Mouse (Mus musculus): ENCODE measurements around the gene Gstp3.

Gstp3 gene

DNA sequence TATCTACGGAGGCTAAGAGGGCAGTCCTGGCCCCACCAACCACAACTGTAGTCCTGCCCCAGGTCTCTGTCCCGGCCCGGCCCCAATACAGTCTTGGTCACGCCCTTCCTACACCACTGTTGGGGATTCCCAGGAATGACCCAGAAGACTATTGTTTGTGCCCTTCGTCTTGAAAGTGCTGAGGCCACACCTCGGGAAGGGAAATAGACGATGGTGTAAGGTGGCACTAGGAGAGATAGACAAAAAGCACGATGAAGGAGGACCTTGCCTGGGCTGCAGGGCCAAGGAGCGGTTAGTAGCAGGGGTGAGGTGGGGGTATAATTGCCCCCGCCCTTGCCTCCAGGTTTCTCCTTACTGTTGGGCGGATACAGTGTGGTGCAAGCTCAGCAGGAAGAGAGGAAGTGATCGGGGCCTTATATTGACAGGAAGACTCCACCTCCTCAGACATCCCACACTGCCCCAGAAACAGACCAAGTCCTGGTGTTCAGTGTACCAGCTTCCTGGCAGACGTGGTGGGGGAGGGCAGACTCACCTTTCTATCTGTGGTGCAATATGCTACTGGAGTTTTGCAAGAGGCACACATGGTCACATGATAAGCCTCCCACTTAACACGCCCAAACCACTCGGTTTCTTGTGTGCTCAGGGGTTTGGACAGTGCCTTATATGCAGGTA lies at the start of gene Gstp3:
Gene Gstp3, minus strand, starts transcription at position 501 of the 672 bp plus-strand sequence.
- DNase-seq, result no peak

- no peak for DNase-seq
Observed at GRCm38 (mm10) chr19:4108535-4108934, 49.2 kb upstream of the Gstp3 start.

DNA sequence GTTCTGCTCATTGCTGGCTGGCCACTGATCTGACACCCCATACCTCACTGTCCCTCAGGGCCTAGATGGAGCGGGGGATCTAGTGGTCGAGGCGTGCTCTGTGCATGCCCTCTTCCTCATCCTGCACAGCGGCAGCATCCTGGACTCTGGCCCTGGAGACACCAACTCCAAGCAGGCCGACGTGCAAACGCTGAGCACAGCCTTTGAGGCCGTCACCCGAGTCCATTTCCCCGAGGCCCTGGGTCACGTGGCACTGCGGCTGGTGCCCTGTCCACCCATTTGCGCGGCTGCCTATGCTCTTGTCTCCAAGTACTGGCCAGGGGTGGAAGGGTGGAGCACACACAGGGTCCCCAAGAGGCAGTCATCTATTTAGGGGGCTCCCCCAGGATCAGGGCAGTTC lies 47.3 kb upstream of the Gstp3 start:
- peak; percentile 24 for DNase-seq

DNA sequence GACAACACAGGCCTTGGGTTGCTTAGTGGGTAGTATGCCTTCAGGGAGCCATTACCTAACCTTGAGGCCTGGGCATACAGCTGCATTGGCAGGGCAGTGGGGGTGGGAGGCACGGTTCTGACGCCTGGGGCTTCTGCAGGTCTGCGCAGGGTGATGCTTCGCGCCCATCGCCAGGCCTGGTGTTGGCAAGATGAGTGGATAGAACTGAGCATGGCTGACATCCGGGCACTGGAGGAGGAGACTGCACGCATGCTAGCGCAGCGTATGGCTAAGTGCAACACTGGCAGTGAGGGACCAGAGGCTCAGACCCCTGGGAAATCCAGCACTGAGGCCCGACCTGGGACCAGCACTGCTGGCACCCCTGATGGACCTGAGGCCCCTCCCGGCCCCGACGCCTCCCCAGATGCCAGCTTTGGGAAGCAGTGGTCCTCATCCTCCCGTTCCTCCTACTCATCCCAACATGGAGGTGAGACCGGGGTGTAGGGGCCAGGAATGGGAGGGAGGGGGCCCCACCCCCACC lies 45.4 kb upstream of the Gstp3 start:
- DNase-seq, result no peak

DNA sequence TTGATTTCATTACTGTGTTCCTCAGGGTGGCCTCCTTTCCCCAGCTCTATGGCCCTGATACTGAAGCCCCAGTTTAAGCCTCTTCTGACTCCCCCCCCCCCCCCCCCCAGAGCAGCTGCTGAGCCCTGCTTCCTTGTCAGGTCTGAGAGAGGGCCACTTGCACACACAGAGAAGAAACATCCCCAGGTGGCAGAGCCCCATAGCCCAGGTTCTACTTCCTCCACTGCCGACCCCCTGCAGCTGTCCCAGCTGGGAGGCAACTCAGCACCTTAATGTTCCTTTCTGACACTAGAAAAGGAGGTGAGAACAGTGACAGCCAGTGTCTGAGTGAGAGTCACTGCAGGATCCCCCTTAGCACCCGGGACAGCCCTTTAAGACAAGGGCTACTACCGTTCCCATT lies 44.4 kb upstream of the Gstp3 start:
- DNase-seq, result no peak

GRCm38 (mm10) chr19:4103294-4103693 lies 43.9 kb upstream of the Gstp3 start:
- no peak for DNase-seq

- DNase-seq, result no peak
Observed at GRCm38 (mm10) chr19:4102626-4103025, 43.3 kb upstream of the Gstp3 start.

DNA sequence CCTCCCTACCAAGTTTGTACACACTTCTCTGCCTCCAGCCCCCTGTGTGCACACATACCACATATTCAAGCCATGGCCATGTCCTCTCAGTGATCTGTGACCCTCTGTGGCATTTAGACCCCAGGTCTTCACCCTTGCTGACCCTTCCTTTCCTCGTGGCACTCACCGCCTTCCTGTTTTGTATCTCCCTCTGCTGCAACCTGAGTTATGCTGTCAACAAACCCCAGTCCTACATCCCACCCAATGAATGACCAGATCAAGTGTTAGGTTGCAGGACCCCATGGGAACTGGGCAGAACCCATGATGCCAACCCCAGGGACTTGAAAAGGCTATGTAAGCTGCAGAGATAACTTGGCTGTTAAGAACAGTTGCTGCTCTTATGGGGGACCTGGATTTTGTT lies 42.7 kb upstream of the Gstp3 start:
- no peak for DNase-seq

- no peak for DNase-seq
Observed at GRCm38 (mm10) chr19:4101466-4101865, 42.1 kb upstream of the Gstp3 start.

DNA sequence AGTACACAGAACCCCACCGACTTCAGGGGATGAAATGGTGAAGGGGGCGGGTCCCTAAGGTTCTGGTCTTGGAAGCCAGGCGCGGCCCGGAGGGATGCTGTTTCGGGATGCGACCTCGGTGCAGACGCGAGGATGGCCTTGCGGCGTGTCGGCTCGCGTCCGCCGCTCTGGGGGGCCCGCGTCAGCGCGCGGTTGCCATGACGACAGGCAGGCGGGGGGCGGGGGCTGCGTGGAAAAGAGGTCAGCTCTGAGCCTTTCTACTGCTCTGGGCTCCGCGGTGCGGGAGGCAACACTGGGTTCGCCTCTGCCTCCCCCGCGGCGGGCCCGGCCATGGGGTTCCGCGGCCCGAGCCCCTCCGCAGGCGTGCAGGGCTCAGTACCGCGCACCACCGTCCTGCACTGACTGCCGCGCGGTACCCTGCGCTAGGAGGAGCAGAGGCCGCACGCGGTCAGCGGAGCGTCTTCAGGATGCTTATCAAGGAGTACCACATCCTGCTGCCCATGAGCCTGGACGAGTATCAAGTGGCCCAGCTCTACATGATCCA lies 41.4 kb upstream of the Gstp3 start:
- peak; percentile 47 for DNase-seq

DNA sequence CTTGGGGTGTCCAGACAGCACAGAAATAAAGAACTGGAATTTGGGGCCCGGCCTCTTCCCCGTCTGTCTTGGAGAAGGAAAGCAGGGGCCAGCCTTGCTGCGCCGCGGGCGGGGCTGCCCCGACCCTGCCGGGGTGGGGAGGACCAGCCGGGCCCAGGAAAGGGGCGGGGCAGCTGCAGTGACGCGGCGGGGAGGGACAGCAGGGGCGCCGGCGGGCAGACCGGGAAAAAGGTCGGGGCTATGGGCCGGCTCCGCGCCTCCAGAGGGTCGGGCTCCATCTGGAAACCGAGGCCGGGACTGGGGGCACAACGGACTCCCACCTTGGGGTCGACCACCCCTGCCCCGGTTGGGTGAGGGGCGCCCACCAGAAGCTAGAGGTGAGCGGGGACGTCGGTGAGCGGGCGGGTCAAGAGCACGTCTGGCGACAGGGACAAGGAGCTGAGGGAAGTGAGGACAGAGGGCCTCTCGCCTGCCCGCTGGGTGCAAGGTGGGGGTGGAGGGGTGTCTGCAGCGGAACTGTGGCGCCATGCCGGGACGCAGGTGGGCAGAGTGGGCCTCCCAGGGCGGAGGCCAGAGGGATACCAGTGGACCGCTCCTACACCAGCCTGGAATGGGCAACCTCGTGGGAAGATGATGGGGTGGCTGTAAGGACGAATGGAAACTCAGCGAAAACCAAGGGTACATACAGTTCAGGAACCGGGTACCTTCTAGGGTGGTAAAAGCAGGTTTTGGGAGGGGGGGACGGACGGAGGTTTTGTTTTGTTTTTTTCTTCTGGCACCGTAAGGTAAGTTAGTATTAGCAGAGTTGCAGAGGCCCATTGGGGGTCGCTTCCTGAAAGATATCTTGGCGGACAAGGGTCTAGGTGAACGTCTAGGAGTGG lies 40.7 kb upstream of the Gstp3 start, which contains the start of gene Pitpnm1:
Gene Pitpnm1, plus strand, starts transcription at position 162 of the 881 bp plus-strand sequence.
- peak; percentile 85 for DNase-seq

DNA sequence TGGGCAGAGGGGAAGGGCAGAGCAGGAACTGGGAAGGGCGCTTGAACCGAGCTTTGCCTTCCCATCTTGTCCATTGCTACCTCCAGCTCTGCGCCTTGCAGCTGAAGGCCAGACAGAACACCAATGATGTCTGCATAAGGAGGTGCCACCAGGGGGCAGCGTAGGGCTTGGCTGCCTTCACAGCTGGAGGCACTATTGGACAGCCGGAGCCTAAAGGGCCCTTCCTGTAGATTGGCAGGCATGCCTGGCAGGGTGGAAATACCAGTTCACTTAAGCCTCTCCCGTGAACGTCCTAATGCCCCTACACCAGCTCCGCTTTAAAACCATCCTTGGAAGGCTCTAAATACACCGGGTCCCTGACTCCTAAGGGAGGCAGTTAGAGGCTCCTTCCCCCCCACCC lies 39.7 kb upstream of the Gstp3 start:
- peak; percentile 94 for DNase-seq

GRCm38 (mm10) chr19:4098426-4098825 lies 39.1 kb upstream of the Gstp3 start:
- no peak for DNase-seq

DNA sequence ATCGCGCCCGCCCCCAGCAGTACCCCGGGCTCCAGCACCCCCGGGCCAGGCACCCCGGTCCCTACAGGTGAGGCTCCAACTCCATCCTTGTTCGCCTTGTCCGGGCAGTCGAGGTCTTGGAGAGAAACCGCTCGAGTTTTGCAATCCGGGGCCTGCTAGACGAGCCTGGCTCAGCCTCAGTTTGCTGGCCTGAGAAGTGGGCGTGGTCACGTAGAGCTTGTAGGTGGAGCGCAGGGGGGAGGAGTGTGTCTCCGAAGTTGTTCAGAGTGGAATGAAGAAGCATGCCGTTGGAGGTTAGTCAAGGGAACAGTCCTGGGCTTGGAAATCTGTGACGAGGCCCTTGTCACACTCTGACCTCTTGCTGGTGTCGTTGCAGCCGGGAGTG lies 38.1 kb upstream of the Gstp3 start:
- DNase-seq, result peak; percentile 89

DNA sequence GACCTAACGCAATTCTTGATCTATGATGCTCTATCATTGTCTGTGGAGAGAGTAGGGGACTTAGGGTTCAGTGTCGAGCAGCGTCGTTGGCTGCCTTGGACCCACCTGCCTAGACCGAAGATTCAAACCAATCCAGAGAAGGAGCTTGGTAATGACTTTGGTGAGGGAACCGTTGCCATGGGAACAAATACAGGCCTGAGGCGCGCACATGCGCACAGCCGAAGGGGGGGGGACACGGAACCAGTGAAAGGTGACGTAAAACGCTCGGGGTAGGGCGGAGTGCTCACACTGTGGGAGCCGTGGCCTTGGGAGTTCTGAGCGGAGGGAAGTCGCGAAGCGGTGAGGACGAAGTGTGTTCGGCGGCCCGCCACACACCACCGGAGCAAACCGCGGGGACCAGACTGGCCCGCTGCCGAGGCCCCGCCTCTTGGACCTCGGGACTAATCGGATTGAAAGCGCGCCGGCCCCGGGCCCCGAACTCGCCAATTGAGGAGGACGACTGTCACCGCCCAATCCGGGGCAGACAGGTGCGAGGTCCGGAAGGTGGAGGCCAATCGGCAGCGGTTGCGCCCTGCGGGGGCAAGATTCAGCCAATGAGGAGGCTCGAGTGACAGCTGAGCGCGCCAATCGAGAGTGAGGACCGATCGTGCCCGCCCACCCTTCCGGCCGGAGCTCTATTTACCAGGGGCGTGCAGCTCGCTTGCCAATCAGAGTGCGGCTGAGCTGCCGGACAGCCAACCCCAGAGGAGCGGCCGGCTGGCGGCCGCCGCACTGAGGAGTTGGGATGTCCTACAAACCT lies 37.5 kb upstream of the Gstp3 start, which contains the start of gene Cdk2ap2:
Gene Cdk2ap2, plus strand, starts transcription at position 541 of the 799 bp plus-strand sequence.
- peak; percentile 100 for DNase-seq

DNA sequence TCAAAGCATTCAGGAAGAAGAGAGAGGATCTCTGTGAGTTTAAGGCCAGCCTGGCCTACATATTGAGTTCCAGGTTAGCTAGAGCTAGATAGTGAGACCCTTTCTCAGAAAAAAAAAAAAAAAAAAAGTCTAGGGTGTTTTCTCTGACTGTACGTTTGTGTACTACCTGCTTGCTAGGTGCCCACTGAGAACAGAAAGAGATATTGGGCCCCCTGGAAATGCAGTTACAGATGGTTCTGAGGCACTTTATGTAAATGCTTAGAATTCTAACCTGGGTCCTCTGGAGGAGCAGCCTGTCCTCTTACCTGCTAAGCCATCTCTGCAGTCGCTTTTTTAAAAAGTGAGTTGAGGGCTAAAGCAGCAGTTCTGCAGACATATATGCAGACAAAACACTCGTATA lies 36.4 kb upstream of the Gstp3 start:
- no peak for DNase-seq

DNA sequence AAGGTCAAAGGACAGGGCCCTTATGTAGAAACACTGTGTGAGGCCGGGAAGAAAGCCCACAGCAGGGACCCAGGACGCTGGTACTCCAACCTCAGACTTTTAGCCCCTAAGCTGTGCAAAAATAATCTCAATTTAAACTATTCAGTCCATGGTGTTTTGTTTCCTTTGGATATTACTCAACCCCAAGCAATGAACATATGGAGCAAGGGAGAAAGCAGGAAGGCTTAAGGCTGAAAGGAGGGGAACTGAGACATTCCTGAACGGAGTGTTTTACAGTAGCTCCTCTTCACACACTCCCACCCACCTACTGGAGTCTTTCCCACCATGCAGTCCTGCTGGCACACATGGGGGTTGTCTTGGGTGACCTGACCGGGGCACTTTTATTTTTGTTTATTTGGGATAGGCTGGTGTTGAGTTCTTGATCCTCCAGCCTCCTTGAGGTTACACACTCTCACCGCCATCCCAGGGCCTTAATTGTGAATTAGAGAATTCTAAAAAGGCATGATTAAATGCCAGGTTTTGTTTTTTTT lies 35.5 kb upstream of the Gstp3 start:
- no peak for DNase-seq

- DNase-seq, result no peak
Observed at GRCm38 (mm10) chr19:4094348-4094747, 35.0 kb upstream of the Gstp3 start.

DNA sequence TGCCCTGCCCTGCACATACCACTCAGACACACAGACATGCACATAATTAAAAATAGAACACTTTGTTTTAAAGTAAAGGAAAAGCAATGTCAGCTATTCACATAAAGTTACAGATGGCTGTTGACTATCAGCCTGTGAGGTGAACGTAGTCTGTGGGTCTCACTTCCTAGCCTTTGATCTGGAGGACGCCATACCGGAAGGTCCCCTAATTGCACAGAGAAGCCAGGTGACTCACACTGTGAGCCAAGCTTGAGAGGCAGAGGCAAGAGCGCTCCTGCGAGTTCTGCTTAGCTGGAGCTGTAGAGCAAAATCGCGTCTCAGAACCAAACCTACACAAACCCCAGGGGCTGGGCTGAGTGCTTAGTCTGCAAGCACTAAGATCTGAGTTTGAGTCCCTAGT lies 34.4 kb upstream of the Gstp3 start:
- no peak for DNase-seq

DNA sequence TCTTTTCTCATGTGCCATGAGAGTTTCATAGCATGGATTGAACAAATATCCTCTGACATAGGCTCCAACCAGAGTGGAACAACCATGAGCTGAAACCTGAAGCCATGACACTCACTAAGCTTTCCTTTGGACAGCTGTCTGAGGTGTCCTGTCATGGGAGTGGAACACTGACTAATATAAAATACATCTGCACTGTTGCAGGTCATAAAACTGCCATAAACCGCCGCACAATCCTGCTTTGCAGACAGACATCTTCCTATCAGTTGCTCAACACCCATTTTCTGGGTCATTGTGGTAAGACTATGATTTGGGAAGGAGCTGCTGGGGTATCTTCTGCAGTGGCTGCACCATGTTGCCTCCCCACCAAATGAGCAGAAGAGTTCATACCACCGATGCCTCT lies 33.4 kb upstream of the Gstp3 start:
- no peak for DNase-seq

- no peak for DNase-seq
Observed at GRCm38 (mm10) chr19:4091383-4091782, 32.0 kb upstream of the Gstp3 start.

- no peak for DNase-seq
Observed at GRCm38 (mm10) chr19:4090446-4090845, 31.1 kb upstream of the Gstp3 start.
